Mouse (Mus musculus): ENCODE data around the gene Nkx3-2.

- TF ChIP-seq POLR2A (IDR thresholded peaks at IDR 0.05; ENCODE audit: borderline replicate concordance, extremely low read depth, low read depth, low read length) (no peak), CTCF (IDR thresholded peaks at IDR 0.05; ENCODE audit: insufficient read depth, low read length) (no peak)
These were observed 30.1 kb upstream of the Nkx3-2 start for GRCm38 (mm10) chr5:41794434-41794833.
